ENCODE assay signal across 8 mouse cellular contexts in genomic region chr8:125053505-125054435, GRCm38 (mm10). TPM values are rescaled to one million over a fixed set of nuclear protein-coding genes. Genes with fewer than 3 reads are reported as not detected.
DNase-seq lines count a peak whose midpoint lies in the region; ATAC-seq lines count a peak whose summit lies in the region.

Gene Disc1 (plus strand): TSS chr8:125054195.

- H3K4me3 ChIP-seq in intestine, embryonic 14.5 days (ENCODE audit: low read depth, low read length): peak within 1 kb of the TSS; percentile 63
- H3K4me3 ChIP-seq in liver, embryonic 15.5 days (replicated peaks): peak within 1 kb of the TSS; percentile 55
- H3K4me3 ChIP-seq in neural tube, embryonic 11.5 days (ENCODE audit: low read depth, low read length): peak within 1 kb of the TSS; percentile 56

- ATAC-seq in intestine, embryonic 14.5 days (replicated peaks; ENCODE audit: low FRiP score, low TSS enrichment, low read depth): peak; percentile 21
- no peak for ATAC-seq in liver, embryonic 15.5 days (ENCODE audit: insufficient read depth)
- ATAC-seq in neural tube, embryonic 11.5 days (ENCODE audit: insufficient read depth, low FRiP score, low TSS enrichment): no peak

- 0 out of 2 replicates have a peak, but pooled peaks cover 5% of the 10 kb centered on the region for H3K4me1 ChIP-seq in intestine, embryonic 14.5 days (replicated peaks; ENCODE audit: control insufficient read depth, insufficient read depth, low read length)
- H3K4me1 ChIP-seq in liver, embryonic 15.5 days (replicated peaks): 0 out of 2 replicates have a peak, but pooled peaks cover 9% of the 10 kb centered on the region
- H3K4me1 ChIP-seq in neural tube, embryonic 11.5 days (ENCODE audit: control insufficient read depth, insufficient read depth, low read length): no peaks in the 10 kb centered on the region

- DNase-seq in urinary bladder, postnatal 14 days (ENCODE audit: low spot score): peak; percentile 25
- no peak for DNase-seq in urinary bladder, postnatal 10 days (ENCODE audit: low spot score)
- DNase-seq in embryo, embryonic 10.5 days (ENCODE audit: low spot score): peak; percentile 57
- peak; percentile 98 for DNase-seq in heart, adult 11 months
- peak; percentile 82 for DNase-seq in intestine, embryonic 14.5 days (ENCODE audit: low spot score)
- DNase-seq in neural tube, embryonic 11.5 days (ENCODE audit: low spot score): peak; percentile 45
- DNase-seq in thymus, postnatal 25 days: no peak

- peaks cover 3% of the 10 kb centered on the region; the same call in 1 of the 2 replicates for H3K9me3 ChIP-seq in intestine, embryonic 14.5 days (ENCODE audit: control insufficient read depth, low read length)
- no peaks in the 10 kb centered on the region for H3K9me3 ChIP-seq in liver, embryonic 15.5 days (replicated peaks)
- 0 out of 2 replicates have a peak, but pooled peaks cover 2% of the 10 kb centered on the region for H3K9me3 ChIP-seq in neural tube, embryonic 11.5 days (ENCODE audit: control insufficient read depth, low read length)

- peak within 1 kb of the TSS; percentile 66 for H3K27ac ChIP-seq in intestine, embryonic 14.5 days (ENCODE audit: low read depth)
- peak within 1 kb of the TSS; percentile 48; the same call in 1 of the 2 replicates for H3K27ac ChIP-seq in liver, embryonic 15.5 days (replicated peaks)
- no peak within 1 kb of the TSS for H3K27ac ChIP-seq in neural tube, embryonic 11.5 days (ENCODE audit: low read depth, low read length)

- H3K36me3 ChIP-seq in intestine, embryonic 14.5 days (ENCODE audit: control insufficient read depth, insufficient read depth, low read length): no peaks in the 10 kb centered on the region
- H3K36me3 ChIP-seq in liver, embryonic 15.5 days (replicated peaks): no peaks in the 10 kb centered on the region
- H3K36me3 ChIP-seq in neural tube, embryonic 11.5 days (ENCODE audit: control insufficient read depth, insufficient read depth, low read length): no peaks in the 10 kb centered on the region

- peak within 1 kb of the TSS; percentile 92 for H3K4me2 ChIP-seq in intestine, embryonic 14.5 days (ENCODE audit: low read length)
- H3K4me2 ChIP-seq in liver, embryonic 15.5 days: peak within 1 kb of the TSS; percentile 68
- peak within 1 kb of the TSS; percentile 87 for H3K4me2 ChIP-seq in neural tube, embryonic 11.5 days (ENCODE audit: low read depth)

- WGBS in intestine, embryonic 14.5 days: 1% methylated on average over 54 of the region's 65 CpGs
- WGBS in liver, embryonic 15.5 days (ENCODE audit: insufficient replicate concordance): 1% methylated on average over 65 of the region's 65 CpGs
- 2% methylated on average over 50 of the region's 65 CpGs for WGBS in neural tube, embryonic 11.5 days

- peaks cover 27% of the 10 kb centered on the region for H3K27me3 ChIP-seq in intestine, embryonic 14.5 days (replicated peaks; ENCODE audit: control insufficient read depth, insufficient read depth, low read length)
- peaks cover 37% of the 10 kb centered on the region for H3K27me3 ChIP-seq in liver, embryonic 15.5 days
- H3K27me3 ChIP-seq in neural tube, embryonic 11.5 days (ENCODE audit: control insufficient read depth, insufficient read depth, low read length): peaks cover 31% of the 10 kb centered on the region

- H3K9ac ChIP-seq in intestine, embryonic 14.5 days (ENCODE audit: low read length): peak within 1 kb of the TSS; percentile 65
- H3K9ac ChIP-seq in liver, embryonic 15.5 days: peak within 1 kb of the TSS; percentile 21
- H3K9ac ChIP-seq in neural tube, embryonic 11.5 days (ENCODE audit: low read length): peak within 1 kb of the TSS; percentile 58

RNA-seq across cellular contexts. Expression of gene Disc1, which starts in this region (rescaled TPM):
- 1.9 and 2.5 TPM in 2 replicates for polyA plus RNA-seq in intestine, embryonic 14.5 days (2014; fragmentation: Nextera tagmentation; extraction: Ambion mirVana)
- 0.26 and 0.30 TPM in 2 replicates for polyA plus RNA-seq in liver, embryonic 15.5 days (2015; fragmentation: Nextera tagmentation; extraction: Ambion mirVana)
- 0.94 and 1.2 TPM in 2 replicates for polyA plus RNA-seq in neural tube, embryonic 11.5 days (2014; fragmentation: Nextera tagmentation; extraction: Ambion mirVana)

Comparison
In these comparisons a context has a peak if more than half of its experiments do, and no peak if none do; other contexts are left out.
1. DNase-seq: peak in urinary bladder, postnatal 14 days (single experiment), embryo, embryonic 10.5 days (single experiment), heart, adult 11 months (single experiment), intestine, embryonic 14.5 days (single experiment) and neural tube, embryonic 11.5 days (single experiment); none in urinary bladder, postnatal 10 days (single experiment) and thymus, postnatal 25 days (single experiment).
2. Peak in every context shown above with its lines, with median percentiles within 50 percentile points of each other: H3K4me2 ChIP-seq, H3K4me3 ChIP-seq and H3K9ac ChIP-seq.